Mouse (Mus musculus): ENCODE results near the gene Il21r. TPM values are rescaled to one million over a fixed set of nuclear protein-coding genes. Genes with fewer than 3 reads are reported as not detected.

Gene Il21r
- total and polyA plus RNA-seq, 3 experiments, result 0.06 TPM; not detected in 2

GRCm38 (mm10) chr7:125674916-125675315 lies 71.7 kb downstream of the Il21r start (continued):
- TF ChIP-seq SMC3 (IDR thresholded peaks at IDR 0.05; ENCODE audit: low read depth, low read length), result peak; percentile 54
- no peak for TF ChIP-seq ZKSCAN1 (IDR thresholded peaks at IDR 0.05; ENCODE audit: low read depth, low read length)
- no peak for TF ChIP-seq TCF12 (IDR thresholded peaks at IDR 0.05; ENCODE audit: low read depth, low read length)
- no peak for TF ChIP-seq EP300 (IDR thresholded peaks at IDR 0.05; ENCODE audit: low read depth in 1 of 2, low read length in 2 of 2)
- no peak for TF ChIP-seq GABPA (IDR thresholded peaks at IDR 0.05; ENCODE audit: low read depth, low read length)
- TF ChIP-seq MAFK (IDR thresholded peaks at IDR 0.05; ENCODE audit: borderline replicate concordance, low read depth, low read length), result no peak
- TF ChIP-seq ZC3H11A (IDR thresholded peaks at IDR 0.05; ENCODE audit: low read depth, low read length), result peak; percentile 17; the same call in 1 of the 2 replicates
- no peak for TF ChIP-seq MXI1 (IDR thresholded peaks at IDR 0.05; ENCODE audit: low read depth, low read length)
- no peak for TF ChIP-seq POLR2AphosphoS2 (IDR thresholded peaks at IDR 0.05; ENCODE audit: low read length)
- no peak for TF ChIP-seq UBTF (IDR thresholded peaks at IDR 0.05; ENCODE audit: borderline replicate concordance, insufficient read depth, low read depth, low read length)
- no peak for TF ChIP-seq CHD2 (IDR thresholded peaks at IDR 0.05; ENCODE audit: low read length)
- no peak for TF ChIP-seq JUND (IDR thresholded peaks at IDR 0.05; ENCODE audit: low read depth, low read length)
- TF ChIP-seq NRF1 (IDR thresholded peaks at IDR 0.05; ENCODE audit: insufficient read depth, low read depth, low read length, poor library complexity, severe bottlenecking), result no peak
- no peak for TF ChIP-seq TAL1 (IDR thresholded peaks at IDR 0.05; ENCODE audit: low read length)
- no peak for TF ChIP-seq E2F4 (IDR thresholded peaks at IDR 0.05; ENCODE audit: borderline replicate concordance, low read depth, low read length)
- no peak for TF ChIP-seq MYB (IDR thresholded peaks at IDR 0.05; ENCODE audit: low read depth, low read length)
- no peak for TF ChIP-seq BHLHE40 (IDR thresholded peaks at IDR 0.05; ENCODE audit: borderline replicate concordance, low read depth, low read length)
- no peak for TF ChIP-seq MAX (IDR thresholded peaks at IDR 0.05; ENCODE audit: low read length)
- 0 out of 2 replicates have a peak, but pooled peaks have one; percentile 15 for TF ChIP-seq ZNF384 (IDR thresholded peaks at IDR 0.05; ENCODE audit: low read depth, low read length)
- TF ChIP-seq USF2 (IDR thresholded peaks at IDR 0.05; ENCODE audit: borderline replicate concordance in 1 of 2, insufficient read depth in 1 of 2, low read depth in 1 of 2, low read length in 2 of 2), result no peak
- no peak for TF ChIP-seq POLR2AphosphoS5 (IDR thresholded peaks at IDR 0.05; ENCODE audit: borderline replicate concordance, low read depth, low read length)

- H3K4me1 ChIP-seq (ENCODE audit: control insufficient read depth in 1 of 2, insufficient read depth in 2 of 2, low read length in 2 of 2), result no peaks in the 10 kb centered on the region
- H3K79me2 ChIP-seq (ENCODE audit: control insufficient read depth, insufficient read depth, low read length, poor library complexity), result no peaks in the 10 kb centered on the region
- H3K4me3 ChIP-seq (ENCODE audit: control insufficient read depth in 1 of 2, insufficient read depth in 1 of 2, low read depth in 2 of 2, low read length in 2 of 2), result no peak overlapping the region
- no peak for DNase-seq (ENCODE audit: low read depth, low spot score)
- no peaks in the 10 kb centered on the region for H3K27me3 ChIP-seq (ENCODE audit: control insufficient read depth in 1 of 2, insufficient read depth in 2 of 2, low read length in 2 of 2)
- peaks cover 0 to 19% of the 10 kb centered on the region in 2 experiments; a peak in 2 of 4 replicates for H3K36me3 ChIP-seq (ENCODE audit: control insufficient read depth in 1 of 2, insufficient read depth in 2 of 2, low read length in 2 of 2)
- no peak for TF ChIP-seq TBP (IDR thresholded peaks at IDR 0.05; ENCODE audit: low read depth, low read length)
- no peak for TF ChIP-seq RAD21 (IDR thresholded peaks at IDR 0.05; ENCODE audit: low read depth, low read length)
- no peak for TF ChIP-seq MYB (IDR thresholded peaks at IDR 0.05; ENCODE audit: low read depth, low read length)
- TF ChIP-seq POLR2AphosphoS2 (IDR thresholded peaks at IDR 0.05; ENCODE audit: low read length), result no peak
- TF ChIP-seq TAL1 (IDR thresholded peaks at IDR 0.05; ENCODE audit: low read length), result no peak
- TF ChIP-seq ETS1 (IDR thresholded peaks at IDR 0.05; ENCODE audit: low read depth, low read length), result no peak
- TF ChIP-seq ZMIZ1 (IDR thresholded peaks at IDR 0.05; ENCODE audit: low read depth, low read length), result no peak
- no peak for TF ChIP-seq EP300 (IDR thresholded peaks at IDR 0.05; ENCODE audit: low read depth in 1 of 2, low read length in 2 of 2)
- TF ChIP-seq NELFE (IDR thresholded peaks at IDR 0.05; ENCODE audit: low read depth, low read length), result no peak
- no peak for TF ChIP-seq GABPA (IDR thresholded peaks at IDR 0.05; ENCODE audit: low read depth, low read length)
- TF ChIP-seq GATA1 (IDR thresholded peaks at IDR 0.05; ENCODE audit: low read depth, low read length), result no peak
- TF ChIP-seq MAFK (IDR thresholded peaks at IDR 0.05; ENCODE audit: borderline replicate concordance, low read depth, low read length), result no peak
- TF ChIP-seq TCF12 (IDR thresholded peaks at IDR 0.05; ENCODE audit: low read depth, low read length), result no peak
- no peak for TF ChIP-seq NRF1 (IDR thresholded peaks at IDR 0.05; ENCODE audit: insufficient read depth, low read depth, low read length, poor library complexity, severe bottlenecking)
- TF ChIP-seq POLR2AphosphoS5 (IDR thresholded peaks at IDR 0.05; ENCODE audit: borderline replicate concordance, low read depth, low read length), result no peak
- no peak for TF ChIP-seq USF2 (IDR thresholded peaks at IDR 0.05; ENCODE audit: borderline replicate concordance in 1 of 2, insufficient read depth in 1 of 2, low read depth in 1 of 2, low read length in 2 of 2)
- no peak for TF ChIP-seq SMC3 (IDR thresholded peaks at IDR 0.05; ENCODE audit: low read depth, low read length)
- no peak for TF ChIP-seq ELF1 (IDR thresholded peaks at IDR 0.05; ENCODE audit: low read depth, low read length)
- no peaks in the 10 kb centered on the region for H3K9me3 ChIP-seq (replicated peaks; ENCODE audit: insufficient read depth, low read length)
- no peak overlapping the region for H3K27ac ChIP-seq (ENCODE audit: control insufficient read depth, low read depth, low read length)
- H3K9ac ChIP-seq (ENCODE audit: control insufficient read depth, low read depth, low read length, poor library complexity, severe bottlenecking), result no peak overlapping the region
Measured at GRCm38 (mm10) chr7:125678756-125679155, 75.5 kb downstream of the Il21r start.
